Mouse (Mus musculus): ENCODE results near the gene Tlr5.

Gene Tlr5

GRCm38 (mm10) chr1:182955047-182955620, 546 bp downstream of the Tlr5 start:
- peak in 1 of 2 experiments; percentile 30 for DNase-seq

- no peak for DNase-seq
These were observed 1.8 kb downstream of the Tlr5 start for GRCm38 (mm10) chr1:182956186-182956960.

- no peak for DNase-seq
These were observed 2.6 kb downstream of the Tlr5 start for GRCm38 (mm10) chr1:182957001-182957757.

GRCm38 (mm10) chr1:182957826-182958544, 3.4 kb downstream of the Tlr5 start:
- no peak for DNase-seq

GRCm38 (mm10) chr1:182958824-182959223, 4.2 kb downstream of the Tlr5 start:
- no peak for DNase-seq

GRCm38 (mm10) chr1:182959251-182959691, 4.7 kb downstream of the Tlr5 start:
- DNase-seq, result peak; percentile 54 to 64

- DNase-seq, result peak; percentile 94 to 95
These were observed 5.3 kb downstream of the Tlr5 start for GRCm38 (mm10) chr1:182959811-182960455.

GRCm38 (mm10) chr1:182961076-182961475, 6.5 kb downstream of the Tlr5 start:
- no peak for DNase-seq

- DNase-seq, result no peak
These were observed 8.7 kb downstream of the Tlr5 start for GRCm38 (mm10) chr1:182963329-182963728.

- no peak for DNase-seq
These were observed 10.4 kb downstream of the Tlr5 start for GRCm38 (mm10) chr1:182964855-182965466.

GRCm38 (mm10) chr1:182968732-182969131, 14.1 kb downstream of the Tlr5 start:
- no peak for DNase-seq

GRCm38 (mm10) chr1:182972240-182972639, 17.7 kb downstream of the Tlr5 start:
- DNase-seq, result no peak

- peak in 1 of 2 experiments; percentile 26 for DNase-seq
These were observed 20.2 kb downstream of the Tlr5 start for GRCm38 (mm10) chr1:182974826-182975225.

- no peak for DNase-seq
These were observed 26.1 kb downstream of the Tlr5 start for GRCm38 (mm10) chr1:182980702-182981101.

GRCm38 (mm10) chr1:182982995-182983394, 28.4 kb downstream of the Tlr5 start:
- DNase-seq, result peak; percentile 95 to 96

- DNase-seq, result no peak
These were observed 29.0 kb downstream of the Tlr5 start for GRCm38 (mm10) chr1:182983496-182984127.

- DNase-seq, result no peak
These were observed 31.7 kb downstream of the Tlr5 start for GRCm38 (mm10) chr1:182986243-182986642.

GRCm38 (mm10) chr1:182986750-182987149, 32.2 kb downstream of the Tlr5 start:
- DNase-seq, result no peak

GRCm38 (mm10) chr1:182987801-182988200, 33.2 kb downstream of the Tlr5 start:
- DNase-seq, result no peak

GRCm38 (mm10) chr1:182988646-182989045, 34.1 kb downstream of the Tlr5 start:
- no peak for DNase-seq

GRCm38 (mm10) chr1:182990092-182990762, 35.6 kb downstream of the Tlr5 start:
- DNase-seq, result no peak

All from cerebellum, postnatal 10 days (tissue).